Mouse (Mus musculus): ENCODE measurements around the gene Zmat5.

DNA sequence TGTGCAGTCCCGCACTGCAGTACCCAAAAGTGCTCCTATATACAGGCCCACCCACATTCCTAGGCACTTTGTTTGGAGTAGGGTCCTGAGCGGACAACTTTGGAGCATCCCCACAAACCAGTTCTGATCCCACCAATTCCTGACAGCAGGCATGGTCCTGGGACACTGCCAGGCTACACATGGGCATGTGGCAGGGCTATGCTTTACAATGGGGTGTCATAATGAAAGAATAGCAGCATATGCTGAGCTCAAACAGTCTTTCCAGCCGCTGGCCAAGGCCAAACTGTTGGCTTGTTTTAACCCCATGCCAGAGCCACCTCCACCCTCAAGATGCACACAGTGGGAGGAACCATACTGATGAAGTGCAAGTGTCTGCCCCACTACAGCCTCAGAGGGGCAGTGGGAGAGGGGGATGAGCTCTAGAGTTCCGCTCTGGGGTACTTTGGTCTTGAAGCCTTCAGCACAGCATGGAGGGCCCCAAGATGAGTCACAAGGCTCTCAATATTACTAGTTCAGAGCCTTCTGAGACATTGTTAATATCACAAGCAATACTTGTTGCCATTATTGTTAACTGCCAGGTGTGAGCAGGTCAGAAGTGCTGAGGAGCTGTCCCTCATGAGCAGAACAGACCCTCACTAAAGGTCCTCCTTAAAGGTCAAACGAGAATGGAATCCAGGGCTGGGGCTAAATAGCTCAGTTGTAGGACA is 12.2 kb downstream of the Zmat5 start:
- TF ChIP-seq CTCF (IDR thresholded peaks at IDR 0.05; ENCODE audit: low read depth, low read length), result no peak
- TF ChIP-seq POLR2A (IDR thresholded peaks at IDR 0.05; ENCODE audit: borderline replicate concordance, low read depth, low read length), result no peak

Data from bone marrow macrophage, adult 2 months (primary cell).